Mouse (Mus musculus) lung, postnatal 25 days (tissue): ENCODE data around the gene Minos1.

Source experiments
- DNase-seq: peaks from one replicate; pipeline ENCODE4 v3.0.0; 2022; ENCODE audit warnings: low spot score

Minos1 gene

GRCm38 (mm10) chr4:139095406-139095805 lies 35.5 kb downstream of the Minos1 start:
- DNase-seq = peak; percentile 45

- DNase-seq = no peak
Measured at GRCm38 (mm10) chr4:139093196-139093530, 37.8 kb downstream of the Minos1 start.

GRCm38 (mm10) chr4:139092356-139093195 lies 38.3 kb downstream of the Minos1 start, which contains the start of gene Nbl1:
Nbl1 (minus strand) TSS chr4:139092993.
- DNase-seq = peak; percentile 69

GRCm38 (mm10) chr4:139091478-139092355 lies 39.2 kb downstream of the Minos1 start:
- no peak for DNase-seq

GRCm38 (mm10) chr4:139091066-139091465 lies 39.8 kb downstream of the Minos1 start:
- no peak for DNase-seq

- DNase-seq = peak; percentile 39
Measured at GRCm38 (mm10) chr4:139090303-139090940, 40.5 kb downstream of the Minos1 start.

GRCm38 (mm10) chr4:139088982-139089671 lies 41.8 kb downstream of the Minos1 start:
- DNase-seq = no peak

GRCm38 (mm10) chr4:139086984-139087383 lies 43.9 kb downstream of the Minos1 start:
- no peak for DNase-seq

- DNase-seq = peak; percentile 83
Measured at GRCm38 (mm10) chr4:139086037-139086436, 44.9 kb downstream of the Minos1 start.

GRCm38 (mm10) chr4:139085337-139085736 lies 45.6 kb downstream of the Minos1 start:
- DNase-seq = no peak

- no peak for DNase-seq
Measured at GRCm38 (mm10) chr4:139082790-139083564, 47.9 kb downstream of the Minos1 start.

- no peak for DNase-seq
Measured at GRCm38 (mm10) chr4:139081270-139081931, 49.5 kb downstream of the Minos1 start.

- DNase-seq = no peak
Measured at GRCm38 (mm10) chr4:139080259-139080658, 50.7 kb downstream of the Minos1 start.

- no peak for DNase-seq
Measured at GRCm38 (mm10) chr4:139079439-139079838, 51.5 kb downstream of the Minos1 start.

- DNase-seq = no peak
Measured at GRCm38 (mm10) chr4:139078726-139079125, 52.2 kb downstream of the Minos1 start.

- no peak for DNase-seq
Measured at GRCm38 (mm10) chr4:139078313-139078712, 52.6 kb downstream of the Minos1 start.

- DNase-seq = no peak
Measured at GRCm38 (mm10) chr4:139075915-139076314, 55.0 kb downstream of the Minos1 start.

- DNase-seq = no peak
Measured at GRCm38 (mm10) chr4:139075041-139075711, 55.7 kb downstream of the Minos1 start, which contains the start of gene Htr6. Htr6 (minus strand) TSS chr4:139075570.

- DNase-seq = no peak
Measured at GRCm38 (mm10) chr4:139074060-139074459, 56.9 kb downstream of the Minos1 start.

GRCm38 (mm10) chr4:139068287-139068686 lies 62.6 kb downstream of the Minos1 start:
- DNase-seq = no peak
